Mouse (Mus musculus): Measurements from ENCODE around the gene C1qtnf6.

- TF ChIP-seq GATA1 (IDR thresholded peaks at IDR 0.05; ENCODE audit: borderline replicate concordance, low read length), result no peak
- TF ChIP-seq FLI1 (IDR thresholded peaks at IDR 0.05; ENCODE audit: low read length), result no peak
These were observed 2.3 kb downstream of the C1qtnf6 start for GRCm38 (mm10) chr15:78528726-78529411.
